ENCODE assay signal across 8 mouse cellular contexts in genomic region chr4:142098303-142098702, GRCm38 (mm10). TPM values are rescaled to one million over a fixed set of nuclear protein-coding genes. Genes with fewer than 3 reads are reported as not detected.
DNase-seq lines count a peak whose midpoint lies in the region; ATAC-seq and TF ChIP-seq lines count a peak whose summit lies in the region.

No protein-coding gene starts in this region.

- TF ChIP-seq CTCF in kidney, adult 2 months (conservative IDR thresholded peaks at IDR 0.05; ENCODE audit: insufficient read depth, insufficient read length, low read depth, low read length), result peak; percentile 86

- TF ChIP-seq POLR2A in kidney, adult 2 months (IDR thresholded peaks at IDR 0.05; ENCODE audit: low read depth, low read length), result no peak

- H3K27ac ChIP-seq in hindbrain, embryonic 10.5 days, result no peak overlapping the region
- H3K27ac ChIP-seq in hindbrain, embryonic 16.5 days (ENCODE audit: low read depth, low read length), result no peak overlapping the region
- no peak overlapping the region for H3K27ac ChIP-seq in embryonic facial prominence, embryonic 11.5 days (replicated peaks; ENCODE audit: low read depth, low read length)
- H3K27ac ChIP-seq in kidney, adult 2 months (ENCODE audit: insufficient read depth, low read depth, low read length), result no peak overlapping the region
- H3K27ac ChIP-seq in limb, embryonic 11.5 days (replicated peaks; ENCODE audit: low read depth, low read length), result no peak overlapping the region
- no peak overlapping the region for H3K27ac ChIP-seq in midbrain, embryonic 11.5 days (ENCODE audit: low read depth, low read length)

- H3K9me3 ChIP-seq in hindbrain, embryonic 10.5 days, result no peaks in the 10 kb centered on the region
- no peaks in the 10 kb centered on the region for H3K9me3 ChIP-seq in hindbrain, embryonic 16.5 days (ENCODE audit: control insufficient read depth, low read length)
- H3K9me3 ChIP-seq in embryonic facial prominence, embryonic 11.5 days (replicated peaks; ENCODE audit: control insufficient read depth, low read length), result no peaks in the 10 kb centered on the region
- no peaks in the 10 kb centered on the region for H3K9me3 ChIP-seq in limb, embryonic 11.5 days (ENCODE audit: control insufficient read depth, low read length)
- no peaks in the 10 kb centered on the region for H3K9me3 ChIP-seq in midbrain, embryonic 11.5 days (ENCODE audit: control insufficient read depth, low read length)

- no peak overlapping the region for H3K9ac ChIP-seq in hindbrain, embryonic 16.5 days (ENCODE audit: low read depth, low read length)
- H3K9ac ChIP-seq in embryonic facial prominence, embryonic 11.5 days (replicated peaks; ENCODE audit: low read length), result no peak overlapping the region; the same call in 1 of the 2 replicates
- no peak overlapping the region for H3K9ac ChIP-seq in limb, embryonic 11.5 days (ENCODE audit: low read length)
- no peak overlapping the region for H3K9ac ChIP-seq in midbrain, embryonic 11.5 days (ENCODE audit: low read length)

- no peaks in the 10 kb centered on the region for H3K36me3 ChIP-seq in hindbrain, embryonic 10.5 days
- H3K36me3 ChIP-seq in hindbrain, embryonic 16.5 days (ENCODE audit: control insufficient read depth, insufficient read depth, low read length), result no peaks in the 10 kb centered on the region
- H3K36me3 ChIP-seq in embryonic facial prominence, embryonic 11.5 days (replicated peaks; ENCODE audit: control insufficient read depth, insufficient read depth, low read depth, low read length), result no peaks in the 10 kb centered on the region
- no peaks in the 10 kb centered on the region for H3K36me3 ChIP-seq in kidney, adult 2 months (ENCODE audit: control insufficient read depth, insufficient read depth, low read length)
- H3K36me3 ChIP-seq in limb, embryonic 11.5 days (ENCODE audit: control insufficient read depth, insufficient read depth, low read length), result no peaks in the 10 kb centered on the region
- H3K36me3 ChIP-seq in midbrain, embryonic 11.5 days (ENCODE audit: control insufficient read depth, insufficient read depth, low read length), result no peaks in the 10 kb centered on the region

- WGBS in hindbrain, embryonic 10.5 days, result 24% methylated on average over 8 of the region's 8 CpGs
- 23% methylated on average over 8 of the region's 8 CpGs for WGBS in hindbrain, embryonic 16.5 days
- 21% methylated on average over 8 of the region's 8 CpGs for WGBS in embryonic facial prominence, embryonic 11.5 days
- 10% methylated on average over 8 of the region's 8 CpGs for WGBS in kidney, adult 2 months
- 31% methylated on average over 8 of the region's 8 CpGs for WGBS in limb, embryonic 11.5 days
- 24% methylated on average over 8 of the region's 8 CpGs for WGBS in midbrain, embryonic 11.5 days

- no peak overlapping the region for H3K4me3 ChIP-seq in hindbrain, embryonic 10.5 days
- no peak overlapping the region for H3K4me3 ChIP-seq in hindbrain, embryonic 16.5 days (ENCODE audit: low read length)
- H3K4me3 ChIP-seq in embryonic facial prominence, embryonic 11.5 days (ENCODE audit: low read depth, low read length), result no peak overlapping the region
- no peak overlapping the region for H3K4me3 ChIP-seq in kidney, adult 2 months (ENCODE audit: insufficient read depth, low read depth, low read length)
- no peak overlapping the region for H3K4me3 ChIP-seq in limb, embryonic 11.5 days (ENCODE audit: low read depth, low read length)
- H3K4me3 ChIP-seq in midbrain, embryonic 11.5 days (ENCODE audit: low read depth, low read length), result no peak overlapping the region

- peak; percentile 82 for DNase-seq in hindbrain, embryonic 10.5 days (ENCODE audit: low spot score)
- DNase-seq in embryonic facial prominence, embryonic 11.5 days (ENCODE audit: low spot score), result peak; percentile 85
- peak; percentile 90 for DNase-seq in kidney, adult 2 months
- peak; percentile 84 for DNase-seq in limb, embryonic 11.5 days (ENCODE audit: low spot score)
- DNase-seq in midbrain, embryonic 11.5 days (ENCODE audit: low spot score, missing footprints), result peak; percentile 98
- peak; percentile 29 to 69 for DNase-seq in spleen, postnatal 10 days (ENCODE audit: low spot score in 2 of 2)

- no peak overlapping the region for H3K4me2 ChIP-seq in hindbrain, embryonic 16.5 days (ENCODE audit: low read length)
- no peak overlapping the region for H3K4me2 ChIP-seq in embryonic facial prominence, embryonic 11.5 days (ENCODE audit: low read depth, low read length)
- H3K4me2 ChIP-seq in limb, embryonic 11.5 days (ENCODE audit: low read depth, severe bottlenecking), result no peak overlapping the region
- no peak overlapping the region for H3K4me2 ChIP-seq in midbrain, embryonic 11.5 days

- ATAC-seq in hindbrain, embryonic 16.5 days, result no peak; the same call in 1 of the 2 replicates
- no peak for ATAC-seq in embryonic facial prominence, embryonic 11.5 days (replicated peaks; ENCODE audit: insufficient number of reproducible peaks, low FRiP score, low TSS enrichment, low read depth)
- peak; percentile 67 for ATAC-seq in granulocyte monocyte progenitor cell, adult 5-6 weeks (replicated peaks; ENCODE audit: poor library complexity, severe bottlenecking)
- peak; percentile 37; the same call in 1 of the 2 replicates for ATAC-seq in limb, embryonic 11.5 days (ENCODE audit: insufficient number of reproducible peaks, low FRiP score, low TSS enrichment, low read depth)
- ATAC-seq in midbrain, embryonic 11.5 days (ENCODE audit: low FRiP score), result peak; percentile 55

- peaks cover 25% of the 10 kb centered on the region for H3K4me1 ChIP-seq in hindbrain, embryonic 10.5 days (replicated peaks)
- no peaks in the 10 kb centered on the region; the same call in none of the 2 replicates for H3K4me1 ChIP-seq in hindbrain, embryonic 16.5 days (ENCODE audit: control insufficient read depth, insufficient read depth, low read depth, low read length)
- H3K4me1 ChIP-seq in embryonic facial prominence, embryonic 11.5 days (ENCODE audit: control insufficient read depth, insufficient read depth, low read length), result peaks cover 6% of the 10 kb centered on the region; the same call in 1 of the 2 replicates
- peaks cover 2% of the 10 kb centered on the region; the same call in 1 of the 2 replicates for H3K4me1 ChIP-seq in kidney, adult 2 months (ENCODE audit: control insufficient read depth, insufficient read depth, low read length)
- H3K4me1 ChIP-seq in limb, embryonic 11.5 days (ENCODE audit: control insufficient read depth, insufficient read depth, low read length), result 0 out of 2 replicates have a peak, but pooled peaks cover 4% of the 10 kb centered on the region
- no peaks in the 10 kb centered on the region for H3K4me1 ChIP-seq in midbrain, embryonic 11.5 days (ENCODE audit: control insufficient read depth, insufficient read depth, low read length)

- H3K27me3 ChIP-seq in hindbrain, embryonic 10.5 days (ENCODE audit: insufficient read depth, poor library complexity, severe bottlenecking), result no peaks in the 10 kb centered on the region; the same call in none of the 2 replicates
- H3K27me3 ChIP-seq in hindbrain, embryonic 16.5 days (replicated peaks; ENCODE audit: control insufficient read depth, insufficient read depth, low read length), result no peaks in the 10 kb centered on the region
- no peaks in the 10 kb centered on the region for H3K27me3 ChIP-seq in embryonic facial prominence, embryonic 11.5 days (ENCODE audit: control insufficient read depth, insufficient read depth, low read length)
- no peaks in the 10 kb centered on the region for H3K27me3 ChIP-seq in kidney, adult 2 months (replicated peaks; ENCODE audit: control insufficient read depth, insufficient read depth, low read length)
- no peaks in the 10 kb centered on the region for H3K27me3 ChIP-seq in limb, embryonic 11.5 days (ENCODE audit: control insufficient read depth, insufficient read depth, low read length)
- no peaks in the 10 kb centered on the region for H3K27me3 ChIP-seq in midbrain, embryonic 11.5 days (ENCODE audit: control insufficient read depth, insufficient read depth, low read length)

RNA-seq across cellular contexts. Expression of gene Tmem51, which starts 14.2 kb away (rescaled TPM):
- polyA plus RNA-seq in hindbrain, embryonic 10.5 days (2016; fragmentation: Nextera tagmentation; extraction: Ambion mirVana), result 9.2 and 12.1 TPM in 2 replicates
- polyA plus RNA-seq in hindbrain, embryonic 16.5 days (2015; fragmentation: Nextera tagmentation; extraction: Ambion mirVana), result 8.2 and 8.6 TPM in 2 replicates
- polyA plus RNA-seq in embryonic facial prominence, embryonic 11.5 days (2014; fragmentation: Nextera tagmentation; extraction: Ambion mirVana), result 10.1 and 12.1 TPM in 2 replicates
- 0.41 TPM in 1 of 2 replicates, not detected in the other for total RNA-seq in granulocyte monocyte progenitor cell, adult 5-6 weeks (2014; fragmentation: Nextera tagmentation)
- 1.1 TPM in 1 of 2 replicates, not detected in the other for total RNA-seq in granulocyte monocyte progenitor cell, adult 5-6 weeks (2017)
- 59.6 and 60.4 TPM in 2 replicates for polyA plus RNA-seq in kidney, adult 2 months (2012; rRNA removed)
- polyA plus RNA-seq in limb, embryonic 11.5 days (2014; fragmentation: Nextera tagmentation; extraction: Ambion mirVana), result 10.4 and 11.1 TPM in 2 replicates
- polyA plus RNA-seq in midbrain, embryonic 11.5 days (2014; fragmentation: Nextera tagmentation; extraction: Ambion mirVana), result 11.1 and 12.3 TPM in 2 replicates

Comparison
In these comparisons a context has a peak if more than half of its experiments do, and no peak if none do; other contexts are left out.
1. ATAC-seq: peak in granulocyte monocyte progenitor cell, adult 5-6 weeks (single experiment), limb, embryonic 11.5 days (single experiment) and midbrain, embryonic 11.5 days (single experiment); none in hindbrain, embryonic 16.5 days (single experiment) and embryonic facial prominence, embryonic 11.5 days (single experiment).
2. Peak in every context shown above with its lines, with median percentiles within 50 percentile points of each other: DNase-seq.